Mouse (Mus musculus): ENCODE results near the gene Pdcd2. TPM values are rescaled to one million over a fixed set of nuclear protein-coding genes. Genes with fewer than 3 reads are reported as not detected.

Gene Pdcd2
- polyA plus RNA-seq, 1 experiment, result 35.0 TPM

GRCm38 (mm10) chr17:15497882-15498752 lies 29.0 kb downstream of the Pdcd2 start:
- peak; percentile 97 for DNase-seq (ENCODE audit: low read depth)

GRCm38 (mm10) chr17:15490542-15490941 lies 36.6 kb downstream of the Pdcd2 start:
- no peak for TF ChIP-seq POLR2A (IDR thresholded peaks at IDR 0.05; ENCODE audit: borderline replicate concordance, extremely low read depth, insufficient read depth, insufficient read length, poor library complexity, severe bottlenecking)
- DNase-seq (ENCODE audit: low read depth), result no peak

More at GRCm38 (mm10) chr17:15497882-15498752, 29.0 kb downstream of the Pdcd2 start:
- no peak for TF ChIP-seq CTCF (IDR thresholded peaks at IDR 0.05; ENCODE audit: borderline replicate concordance, extremely low read depth, insufficient read depth, insufficient read length)
- peak; percentile 64; the same call in 1 of the 2 replicates for TF ChIP-seq POLR2A (IDR thresholded peaks at IDR 0.05; ENCODE audit: borderline replicate concordance, extremely low read depth, insufficient read depth, insufficient read length, poor library complexity, severe bottlenecking)

- no peak for TF ChIP-seq POLR2A (IDR thresholded peaks at IDR 0.05; ENCODE audit: borderline replicate concordance, extremely low read depth, insufficient read depth, insufficient read length, poor library complexity, severe bottlenecking)
- DNase-seq (ENCODE audit: low read depth), result no peak
Observed at GRCm38 (mm10) chr17:15472671-15473070, 54.4 kb downstream of the Pdcd2 start.

Other genes starting within 250 kb of the Pdcd2 start
- gene Dll1, start 150.4 kb downstream of the Pdcd2 start, polyA plus RNA-seq (2012; rRNA removed), result 48.4 and 74.1 TPM in 2 replicates
- gene Fam120b, start 131.1 kb downstream of the Pdcd2 start, polyA plus RNA-seq (2012; rRNA removed), result 23.8 and 29.5 TPM in 2 replicates
- gene Psmb1, start 27.6 kb downstream of the Pdcd2 start, polyA plus RNA-seq (2012; rRNA removed), result 162 and 194 TPM in 2 replicates
- 83.0 and 101 TPM in 2 replicates for gene Tbp, start 27.4 kb downstream of the Pdcd2 start, polyA plus RNA-seq (2012; rRNA removed)
- gene Prdm9, start 37.1 kb upstream of the Pdcd2 start, polyA plus RNA-seq (2012; rRNA removed), result 2.6 and 3.3 TPM in 2 replicates
- gene Chd1, start 177.7 kb upstream of the Pdcd2 start, polyA plus RNA-seq (2012; rRNA removed), result 6.5 and 10.4 TPM in 2 replicates

Data from brain, embryonic 14.5 days (tissue).